Mouse (Mus musculus) kidney, adult 2 months (tissue): ENCODE measurements at regions not wholly inside any gene's neighbourhood (a gene's known extent, or its start where the extent isn't known, plus 50 kb on each side); places are given as distances from the start of the nearest gene placed in this dataset.

ENCODE experiments used
- DNase-seq: peaks from one replicate; pipeline ENCODE4 v3.0.0; 2021
- H3K27ac ChIP-seq: fragments of 200-500 bp; 2 replicates; pipeline ENCODE4 v1.5.1; 2012; ENCODE audit warnings: low read depth, low read length, control low read depth, inconsistent platforms; ENCODE audit not compliant: insufficient read depth
- H3K27me3 ChIP-seq: fragments of 200-500 bp; replicated peaks from 2 replicates; pipeline ENCODE4 v1.6.1; 2012; ENCODE audit warnings: mild to moderate bottlenecking, moderate library complexity, low read length, inconsistent platforms; ENCODE audit not compliant: control insufficient read depth, insufficient read depth
- H3K36me3 ChIP-seq: fragments of 200-500 bp; 2 replicates; pipeline ENCODE4 v1.6.1; 2012; ENCODE audit warnings: mild to moderate bottlenecking, moderate library complexity, low read length, inconsistent platforms; ENCODE audit not compliant: control insufficient read depth, insufficient read depth
- H3K4me1 ChIP-seq: fragments of 200-500 bp; 2 replicates; pipeline ENCODE4 v1.6.1; 2011; ENCODE audit warnings: low read length; ENCODE audit not compliant: control insufficient read depth, insufficient read depth
- H3K4me3 ChIP-seq: fragments of 200-500 bp; 2 replicates; pipeline ENCODE4 v1.5.1; 2011; ENCODE audit warnings: mild to moderate bottlenecking, low read depth, low read length, control low read depth; ENCODE audit not compliant: insufficient read depth
- CTCF ChIP-seq: fragments of 200-500 bp; conservative IDR thresholded peaks from 2 replicates; pipeline ENCODE4 v1.5.1; 2011; ENCODE audit warnings: low read depth, mild to moderate bottlenecking, control low read depth, low read length, moderate library complexity, mixed read lengths; ENCODE audit not compliant: insufficient read depth, insufficient read length
- POLR2A ChIP-seq: fragments of 200-500 bp; IDR thresholded peaks from one replicate; pipeline ENCODE4 v1.6.1; 2011; ENCODE audit warnings: low read depth, low read length, control low read depth
- WGBS: fragments of 180-500 bp; shearing (Covaris S2); methylation state at CpG from one replicate; pipeline ENCODE4 v1.1.7; 2018; 5-methylcytosine and 5-hydroxymethylcytosine counted together

DNA sequence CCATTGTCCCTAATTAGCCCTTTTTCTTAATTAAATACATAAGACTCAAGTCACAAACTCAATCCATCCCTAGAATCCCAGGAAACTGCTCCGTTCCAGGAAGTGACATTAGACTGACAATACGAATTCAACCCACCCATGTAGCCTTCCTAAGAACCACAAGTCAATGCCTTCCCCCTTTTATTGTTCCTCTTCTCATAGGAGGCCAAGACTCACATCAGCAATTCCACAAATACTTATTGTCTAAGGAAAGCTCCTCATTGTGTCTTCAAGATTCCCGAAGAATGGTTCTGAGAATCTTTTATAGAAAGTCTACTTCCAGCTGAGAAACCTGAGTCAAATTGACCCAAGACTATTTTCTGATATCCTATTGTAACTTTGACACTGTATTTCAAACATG lies 147.3 kb downstream of the Dmac1 start:
- no peaks in the 10 kb centered on the region for H3K27me3 ChIP-seq
- H3K27ac ChIP-seq = no peak overlapping the region
- H3K4me1 ChIP-seq = no peaks in the 10 kb centered on the region
- H3K4me3 ChIP-seq = no peak overlapping the region
- no peak for DNase-seq
- TF ChIP-seq POLR2A = no peak
- no peak for TF ChIP-seq CTCF
- WGBS = 84% methylated on average over 3 of the region's 3 CpGs
- H3K36me3 ChIP-seq = no peaks in the 10 kb centered on the region

DNA sequence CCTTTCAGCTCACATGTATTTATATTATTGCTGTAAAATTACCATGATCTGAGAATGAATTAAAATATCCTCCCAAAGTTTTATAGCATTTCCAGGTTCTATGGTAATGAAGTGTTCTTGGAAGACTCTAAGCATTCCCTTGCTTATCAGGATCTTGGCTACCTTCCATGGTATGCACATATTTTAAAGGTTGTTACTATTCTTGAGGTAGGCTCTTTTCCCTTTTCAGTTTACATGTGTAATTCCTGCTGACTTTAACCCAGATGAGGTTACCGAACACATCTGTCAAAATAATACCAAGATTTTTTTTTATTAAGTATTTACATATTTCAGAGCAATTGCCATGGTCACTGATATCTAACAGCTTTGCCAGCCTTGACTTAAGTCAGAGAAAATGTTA lies 162.2 kb downstream of the Dmac1 start:
- TF ChIP-seq CTCF (no peak), POLR2A (no peak)
- 70% methylated on average over 1 of the region's 1 CpGs for WGBS
- H3K36me3 ChIP-seq = no peaks in the 10 kb centered on the region
- H3K27me3 ChIP-seq = no peaks in the 10 kb centered on the region
- no peak overlapping the region for H3K27ac ChIP-seq
- DNase-seq = no peak
- H3K4me3 ChIP-seq = no peak overlapping the region
- no peaks in the 10 kb centered on the region for H3K4me1 ChIP-seq

DNA sequence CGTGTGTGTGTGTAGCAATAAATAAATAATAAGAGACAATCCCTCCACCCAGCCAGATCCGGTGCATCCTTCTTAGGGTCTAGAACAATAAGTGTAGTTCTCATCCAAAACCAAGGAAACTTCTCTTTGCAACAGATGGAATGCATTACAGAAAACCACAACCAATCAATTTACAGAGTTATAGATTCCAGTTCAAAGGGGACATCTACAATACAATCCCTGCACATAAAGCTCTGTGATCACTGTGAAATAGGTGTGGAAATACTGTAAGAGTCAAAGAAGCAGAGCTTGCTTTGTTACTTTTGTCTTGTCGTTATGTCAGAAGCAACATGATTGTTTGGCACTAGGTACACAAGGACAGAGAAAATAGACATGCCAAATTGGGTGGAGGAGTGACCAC lies 162.8 kb downstream of the Dmac1 start:
- H3K36me3 ChIP-seq = no peaks in the 10 kb centered on the region
- DNase-seq = no peak
- no peaks in the 10 kb centered on the region for H3K4me1 ChIP-seq
- TF ChIP-seq CTCF (no peak), POLR2A (no peak)
- H3K4me3 ChIP-seq = no peak overlapping the region
- H3K27me3 ChIP-seq = no peaks in the 10 kb centered on the region
- no peak overlapping the region for H3K27ac ChIP-seq
- WGBS = 76% methylated on average over 3 of the region's 3 CpGs

DNA sequence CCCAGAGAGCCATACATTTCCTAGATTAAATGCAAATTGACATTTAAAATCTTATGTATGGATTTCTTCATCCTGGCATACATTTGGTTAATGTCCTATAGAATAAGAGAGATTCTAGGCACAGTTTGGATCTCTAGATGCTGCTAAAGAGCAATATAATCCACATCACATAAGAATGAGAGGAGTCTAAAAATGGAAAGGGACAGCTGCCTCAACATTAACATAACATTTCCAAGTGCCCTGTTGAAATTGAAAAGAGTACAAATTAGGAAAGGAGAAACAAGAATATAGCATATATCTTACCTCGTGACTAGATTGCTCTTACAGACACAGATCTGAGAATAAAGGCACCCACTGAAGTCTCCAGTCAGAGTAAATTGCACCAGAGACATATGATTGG lies 212.3 kb downstream of the Dmac1 start:
- no peaks in the 10 kb centered on the region for H3K36me3 ChIP-seq
- 66% methylated on average over 1 of the region's 1 CpGs for WGBS
- H3K27me3 ChIP-seq = no peaks in the 10 kb centered on the region
- H3K4me1 ChIP-seq = no peaks in the 10 kb centered on the region
- no peak overlapping the region for H3K4me3 ChIP-seq
- no peak for DNase-seq
- TF ChIP-seq CTCF = no peak
- no peak for TF ChIP-seq POLR2A
- no peak overlapping the region for H3K27ac ChIP-seq

DNA sequence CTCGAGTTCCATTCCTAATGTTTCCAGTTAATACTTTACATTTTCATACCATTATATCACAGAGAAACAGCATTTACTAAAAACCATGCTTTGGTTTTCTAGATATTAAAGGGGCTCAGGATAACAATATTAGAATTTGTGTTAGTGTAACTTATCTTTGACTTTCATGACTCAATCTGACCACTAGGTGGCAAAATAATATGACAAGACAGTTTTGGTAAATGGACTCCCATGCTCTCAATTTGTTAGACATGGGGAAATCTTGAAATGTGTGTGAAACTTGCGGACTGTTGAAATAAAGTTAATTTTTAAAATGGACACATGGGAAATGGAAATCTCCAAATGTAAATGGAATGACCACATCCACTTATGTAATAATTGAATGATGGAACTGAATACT lies 214.8 kb downstream of the Dmac1 start:
- DNase-seq = peak; percentile 5
- no peak for TF ChIP-seq POLR2A
- TF ChIP-seq CTCF = no peak
- Histone ChIP-seq H3K27me3 (no peaks in the 10 kb centered on the region), H3K4me3 (no peak overlapping the region), H3K27ac (no peak overlapping the region), H3K4me1 (no peaks in the 10 kb centered on the region), H3K36me3 (no peaks in the 10 kb centered on the region)
- 66% methylated on average over 2 of the region's 2 CpGs for WGBS

DNA sequence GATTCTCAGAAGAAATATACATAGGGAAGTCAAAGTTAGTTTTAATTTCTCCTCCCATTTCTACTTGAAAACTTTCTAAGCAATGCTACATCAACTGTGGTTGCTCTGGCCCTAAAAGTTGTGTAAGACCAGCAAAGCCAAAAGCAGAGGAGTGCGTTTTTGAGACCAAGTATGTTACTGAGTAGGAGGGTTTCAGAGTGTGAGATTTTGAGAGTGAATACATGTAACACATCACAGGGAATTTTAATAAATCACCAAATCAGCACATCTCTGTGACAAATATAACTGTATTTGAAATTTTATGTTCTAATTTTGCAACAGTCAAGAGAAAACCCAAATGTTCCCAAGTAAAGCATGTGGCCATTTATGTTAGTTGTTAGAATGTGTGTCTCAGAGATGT lies 234.6 kb downstream of the Dmac1 start:
- Histone ChIP-seq H3K4me3 (no peak overlapping the region), H3K27me3 (no peaks in the 10 kb centered on the region), H3K4me1 (no peaks in the 10 kb centered on the region), H3K36me3 (no peaks in the 10 kb centered on the region), H3K27ac (no peak overlapping the region)
- no peak for DNase-seq
- TF ChIP-seq CTCF (no peak), POLR2A (no peak)
- 71% methylated on average over 1 of the region's 1 CpGs for WGBS

DNA sequence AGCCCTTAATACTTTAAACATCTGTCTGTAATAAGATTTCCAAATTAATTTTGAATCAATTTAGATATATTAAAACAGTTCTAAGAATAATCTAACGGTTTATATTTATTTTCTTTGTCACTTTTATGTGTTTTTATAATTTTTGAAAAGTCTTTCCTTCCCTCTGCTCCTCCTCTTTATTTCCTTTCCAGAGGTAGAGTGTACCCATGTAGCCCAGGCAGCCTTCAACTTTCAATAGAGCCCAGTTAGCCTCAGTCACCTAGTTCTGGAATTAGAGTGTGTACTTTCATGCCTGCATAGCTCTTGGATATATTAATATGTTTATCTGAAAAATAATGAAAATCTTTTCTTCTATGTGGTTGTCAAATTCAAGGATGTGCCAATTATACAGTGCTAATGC lies 235.5 kb downstream of the Dmac1 start:
- no peak for DNase-seq
- no peak for TF ChIP-seq POLR2A
- no peak for TF ChIP-seq CTCF
- H3K4me1 ChIP-seq = no peaks in the 10 kb centered on the region
- no peaks in the 10 kb centered on the region for H3K36me3 ChIP-seq
- no peak overlapping the region for H3K4me3 ChIP-seq
- no peaks in the 10 kb centered on the region for H3K27me3 ChIP-seq
- H3K27ac ChIP-seq = no peak overlapping the region
- WGBS = 65% methylated on average over 1 of the region's 1 CpGs
